Mouse (Mus musculus): ENCODE data around the gene Tgif2. TPM values are rescaled to one million over a fixed set of nuclear protein-coding genes. Genes with fewer than 3 reads are reported as not detected.

Gene Tgif2
- total and polyA plus RNA-seq, 2 experiments = 0.28 to 0.77 TPM

- DNase-seq (ENCODE audit: extremely low read depth, low read depth, low spot score) = peak; percentile 15
- no peaks in the 10 kb centered on the region for H3K27me3 ChIP-seq (ENCODE audit: control insufficient read depth, insufficient read depth, low read length)
- H3K36me3 ChIP-seq (ENCODE audit: control insufficient read depth, insufficient read depth, low read length) = peaks cover 3% of the 10 kb centered on the region; the same call in 1 of the 2 replicates
- 25% methylated on average over 3 of the region's 3 CpGs for WGBS
- no peak overlapping the region for H3K9ac ChIP-seq (ENCODE audit: low read depth, low read length)
- H3K27ac ChIP-seq (replicated peaks; ENCODE audit: insufficient read depth, low read depth, low read length) = 0 out of 2 replicates have a peak overlapping the region, but pooled peaks have one; percentile 52
- TF ChIP-seq CTCF (IDR thresholded peaks at IDR 0.05; ENCODE audit: low read depth, low read length) (no peak), POLR2A (IDR thresholded peaks at IDR 0.05; ENCODE audit: extremely low read depth, insufficient read depth, low read length) (no peak)
- no peaks in the 10 kb centered on the region; the same call in 1 of the 2 replicates for H3K79me2 ChIP-seq (ENCODE audit: control insufficient read depth, insufficient read depth, low read length)
- 0 out of 2 replicates have a peak, but pooled peaks cover 2% of the 10 kb centered on the region for H3K4me1 ChIP-seq (ENCODE audit: control insufficient read depth, insufficient read depth, low read length)
- H3K4me3 ChIP-seq (ENCODE audit: insufficient read depth, low read depth, low read length) = no peak overlapping the region
These were observed 17.6 kb downstream of the Tgif2 start for GRCm38 (mm10) chr2:156857385-156857791.

- no peaks in the 10 kb centered on the region; the same call in 1 of the 2 replicates for H3K79me2 ChIP-seq (ENCODE audit: control insufficient read depth, insufficient read depth, low read length)
- peaks cover 3% of the 10 kb centered on the region; the same call in 1 of the 2 replicates for H3K36me3 ChIP-seq (ENCODE audit: control insufficient read depth, insufficient read depth, low read length)
- 63% methylated on average over 2 of the region's 2 CpGs for WGBS
- H3K27me3 ChIP-seq (ENCODE audit: control insufficient read depth, insufficient read depth, low read length) = no peaks in the 10 kb centered on the region
- 0 out of 2 replicates have a peak within 1 kb of the TSS, but pooled peaks have one; percentile 52 for H3K27ac ChIP-seq (replicated peaks; ENCODE audit: insufficient read depth, low read depth, low read length)
- H3K4me3 ChIP-seq (ENCODE audit: insufficient read depth, low read depth, low read length) = no peak within 1 kb of the TSS
- TF ChIP-seq CTCF (IDR thresholded peaks at IDR 0.05; ENCODE audit: low read depth, low read length) (no peak), POLR2A (IDR thresholded peaks at IDR 0.05; ENCODE audit: extremely low read depth, insufficient read depth, low read length) (no peak)
- H3K4me1 ChIP-seq (ENCODE audit: control insufficient read depth, insufficient read depth, low read length) = 0 out of 2 replicates have a peak, but pooled peaks cover 2% of the 10 kb centered on the region
- no peak for DNase-seq (ENCODE audit: extremely low read depth, low read depth, low spot score)
- no peak within 1 kb of the TSS for H3K9ac ChIP-seq (ENCODE audit: low read depth, low read length)
These were observed 18.0 kb downstream of the Tgif2 start, which contains the start of gene 4930518I15Rik for GRCm38 (mm10) chr2:156857835-156858234. 4930518I15Rik (minus strand) TSS chr2:156857946.

- no peak for TF ChIP-seq POLR2A (IDR thresholded peaks at IDR 0.05; ENCODE audit: extremely low read depth, insufficient read depth, low read length)
- no peaks in the 10 kb centered on the region for H3K27me3 ChIP-seq (ENCODE audit: control insufficient read depth, insufficient read depth, low read length)
- no peak for DNase-seq (ENCODE audit: extremely low read depth, low read depth, low spot score)
- H3K4me1 ChIP-seq (ENCODE audit: control insufficient read depth, insufficient read depth, low read length) = 0 out of 2 replicates have a peak, but pooled peaks cover 2% of the 10 kb centered on the region
- no peak overlapping the region for H3K27ac ChIP-seq (replicated peaks; ENCODE audit: insufficient read depth, low read depth, low read length)
- peaks cover 4% of the 10 kb centered on the region; the same call in 1 of the 2 replicates for H3K79me2 ChIP-seq (ENCODE audit: control insufficient read depth, insufficient read depth, low read length)
- WGBS = 91% methylated on average over 7 of the region's 7 CpGs
- no peak overlapping the region for H3K4me3 ChIP-seq (ENCODE audit: insufficient read depth, low read depth, low read length)
- no peak overlapping the region for H3K9ac ChIP-seq (ENCODE audit: low read depth, low read length)
- peaks cover 3% of the 10 kb centered on the region; the same call in 1 of the 2 replicates for H3K36me3 ChIP-seq (ENCODE audit: control insufficient read depth, insufficient read depth, low read length)
These were observed 18.9 kb downstream of the Tgif2 start for GRCm38 (mm10) chr2:156858671-156859070.

- peak overlapping the region; percentile 94 for H3K4me3 ChIP-seq (ENCODE audit: insufficient read depth, low read depth, low read length)
- no peaks in the 10 kb centered on the region for H3K27me3 ChIP-seq (ENCODE audit: control insufficient read depth, insufficient read depth, low read length)
- H3K27ac ChIP-seq (replicated peaks; ENCODE audit: insufficient read depth, low read depth, low read length) = peak overlapping the region; percentile 83
- H3K4me1 ChIP-seq (ENCODE audit: control insufficient read depth, insufficient read depth, low read length) = peaks cover 12% of the 10 kb centered on the region
- TF ChIP-seq POLR2A (IDR thresholded peaks at IDR 0.05; ENCODE audit: extremely low read depth, insufficient read depth, low read length) = no peak
- TF ChIP-seq CTCF (IDR thresholded peaks at IDR 0.05; ENCODE audit: low read depth, low read length) = no peak
- H3K36me3 ChIP-seq (ENCODE audit: control insufficient read depth, insufficient read depth, low read length) = peaks cover 18% of the 10 kb centered on the region
- H3K9ac ChIP-seq (ENCODE audit: low read depth, low read length) = peak overlapping the region; percentile 84
- peak; percentile 70 for DNase-seq (ENCODE audit: extremely low read depth, low read depth, low spot score)
- H3K79me2 ChIP-seq (ENCODE audit: control insufficient read depth, insufficient read depth, low read length) = peaks cover 16% of the 10 kb centered on the region; the same call in 1 of the 2 replicates
- under 1% methylated on average over 19 of the region's 19 CpGs for WGBS
These were observed 22.4 kb downstream of the Tgif2 start for GRCm38 (mm10) chr2:156862041-156862717.

GRCm38 (mm10) chr2:156862772-156863486 is 23.1 kb downstream of the Tgif2 start, which contains the start of gene Rab5if:
Rab5if (plus strand) TSS chr2:156863128.
- Histone ChIP-seq H3K27me3 (ENCODE audit: control insufficient read depth, insufficient read depth, low read length) (no peaks in the 10 kb centered on the region), H3K9ac (ENCODE audit: low read depth, low read length) (peak within 1 kb of the TSS; percentile 99), H3K79me2 (ENCODE audit: control insufficient read depth, insufficient read depth, low read length) (peaks cover 16% of the 10 kb centered on the region; the same call in 1 of the 2 replicates), H3K27ac (replicated peaks; ENCODE audit: insufficient read depth, low read depth, low read length) (peak within 1 kb of the TSS; percentile 98), H3K4me1 (ENCODE audit: control insufficient read depth, insufficient read depth, low read length) (peaks cover 18% of the 10 kb centered on the region), H3K4me3 (ENCODE audit: insufficient read depth, low read depth, low read length) (peak within 1 kb of the TSS; percentile 94), H3K36me3 (ENCODE audit: control insufficient read depth, insufficient read depth, low read length) (peaks cover 23% of the 10 kb centered on the region)
- TF ChIP-seq POLR2A (IDR thresholded peaks at IDR 0.05; ENCODE audit: extremely low read depth, insufficient read depth, low read length) (peak; percentile 86), CTCF (IDR thresholded peaks at IDR 0.05; ENCODE audit: low read depth, low read length) (peak; percentile 52)
- DNase-seq (ENCODE audit: extremely low read depth, low read depth, low spot score) = peak; percentile 84
- WGBS = under 1% methylated on average over 98 of the region's 98 CpGs
